Mouse (Mus musculus): Measurements from ENCODE around the gene Mfsd9. TPM values are rescaled to one million over a fixed set of nuclear protein-coding genes. Genes with fewer than 3 reads are reported as not detected.

The Mfsd9 gene
- total and polyA plus RNA-seq, 3 experiments: not detected

GRCm38 (mm10) chr1:40783450-40783849 lies 7.0 kb downstream of the Mfsd9 start:
- no peaks in the 10 kb centered on the region for H3K4me1 ChIP-seq (ENCODE audit: control insufficient read depth in 1 of 2, insufficient read depth in 2 of 2)

DNA sequence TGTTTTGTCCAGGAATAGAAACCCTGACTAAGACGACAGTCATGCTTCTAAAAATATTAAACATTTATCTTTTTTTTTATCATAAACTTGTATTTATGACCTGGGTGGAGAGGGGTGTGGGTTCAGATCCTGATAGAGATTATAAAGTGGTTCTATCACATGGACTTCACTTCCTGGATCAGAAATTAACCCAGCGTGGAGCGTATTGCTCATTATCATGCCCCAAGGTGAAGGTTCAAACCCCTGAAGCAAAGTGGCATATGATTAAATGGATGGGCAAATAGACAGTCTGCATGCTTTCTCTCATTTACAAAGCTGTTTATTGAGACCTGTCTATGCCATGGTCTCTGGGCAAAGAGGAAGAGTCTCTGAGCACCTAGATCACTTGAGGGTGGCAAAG lies 13.7 kb downstream of the Mfsd9 start:
- Histone ChIP-seq H3K79me2 (replicated peaks; ENCODE audit: control insufficient read depth, extremely low read depth, insufficient read depth, poor library complexity, severe bottlenecking) (no peaks in the 10 kb centered on the region), H3K4me1 (ENCODE audit: control insufficient read depth in 1 of 2, insufficient read depth in 2 of 2) (no peaks in the 10 kb centered on the region), H3K36me3 (replicated peaks in 1 of 2; ENCODE audit: control insufficient read depth in 1 of 2, insufficient read depth in 1 of 2, low read length in 1 of 2) (no peaks in the 10 kb centered on the region), H3K9me3 (replicated peaks; ENCODE audit: low read length) (peaks cover 71% of the 10 kb centered on the region), H3K4me2 (ENCODE audit: insufficient read depth, low read depth, poor library complexity, severe bottlenecking) (no peak overlapping the region), H3K27me3 (replicated peaks) (no peaks in the 10 kb centered on the region), H3K4me3 (replicated peaks in 1 of 3; ENCODE audit: low read depth in 2 of 3, low read length in 2 of 3, poor library complexity in 1 of 3) (no peak overlapping the region), H3K9ac (ENCODE audit: insufficient read depth, low read depth) (no peak overlapping the region), H3K27ac (ENCODE audit: insufficient read depth, low read depth) (no peak overlapping the region)
- no peak for TF ChIP-seq MEF2A (IDR thresholded peaks at IDR 0.05; ENCODE audit: borderline replicate concordance, low read depth, low read length)
- in situ Hi-C loops (cut with MboI; ENCODE audit: low pct_ligation_motif_present, low pct_unique_long_range_greater_than_20kb, low sequenced_read_pairs): no loop called here
- dilution Hi-C loops (cut with MboI; ENCODE audit: extremely low pct_ligation_motif_present, extremely low pct_unique_long_range_greater_than_20kb, low sequenced_read_pairs): no loop called here
- no peak for DNase-seq (ENCODE audit: extremely low read depth)

More at GRCm38 (mm10) chr1:40783450-40783849, 7.0 kb downstream of the Mfsd9 start:
- no peak for DNase-seq (ENCODE audit: extremely low read depth)
- Histone ChIP-seq H3K79me2 (replicated peaks; ENCODE audit: control insufficient read depth, extremely low read depth, insufficient read depth, poor library complexity, severe bottlenecking) (no peaks in the 10 kb centered on the region), H3K4me3 (replicated peaks in 1 of 3; ENCODE audit: low read depth in 2 of 3, low read length in 2 of 3, poor library complexity in 1 of 3) (no peak overlapping the region), H3K4me2 (ENCODE audit: insufficient read depth, low read depth, poor library complexity, severe bottlenecking) (no peak overlapping the region), H3K27ac (ENCODE audit: insufficient read depth, low read depth) (no peak overlapping the region), H3K9ac (ENCODE audit: insufficient read depth, low read depth) (no peak overlapping the region), H3K9me3 (replicated peaks; ENCODE audit: low read length) (peaks cover 82% of the 10 kb centered on the region), H3K27me3 (replicated peaks) (no peaks in the 10 kb centered on the region), H3K36me3 (replicated peaks in 1 of 2; ENCODE audit: control insufficient read depth in 1 of 2, insufficient read depth in 1 of 2, low read length in 1 of 2) (no peaks in the 10 kb centered on the region)
- no peak for TF ChIP-seq SMC3 (IDR thresholded peaks at IDR 0.05; ENCODE audit: low read depth, low read length)
- no peak for TF ChIP-seq RAD21 (IDR thresholded peaks at IDR 0.05; ENCODE audit: low read depth, low read length)
- no peak for TF ChIP-seq E2F4 (IDR thresholded peaks at IDR 0.05; ENCODE audit: insufficient replicate concordance, low read depth, low read length)
- no peak for TF ChIP-seq ZC3H11A (IDR thresholded peaks at IDR 0.05; ENCODE audit: low read depth, low read length)
- in situ Hi-C loops (cut with MboI; ENCODE audit: low pct_ligation_motif_present, low pct_unique_long_range_greater_than_20kb, low sequenced_read_pairs) (no loop called here), dilution Hi-C loops (cut with MboI; ENCODE audit: extremely low pct_ligation_motif_present, extremely low pct_unique_long_range_greater_than_20kb, low sequenced_read_pairs) (no loop called here)

DNA sequence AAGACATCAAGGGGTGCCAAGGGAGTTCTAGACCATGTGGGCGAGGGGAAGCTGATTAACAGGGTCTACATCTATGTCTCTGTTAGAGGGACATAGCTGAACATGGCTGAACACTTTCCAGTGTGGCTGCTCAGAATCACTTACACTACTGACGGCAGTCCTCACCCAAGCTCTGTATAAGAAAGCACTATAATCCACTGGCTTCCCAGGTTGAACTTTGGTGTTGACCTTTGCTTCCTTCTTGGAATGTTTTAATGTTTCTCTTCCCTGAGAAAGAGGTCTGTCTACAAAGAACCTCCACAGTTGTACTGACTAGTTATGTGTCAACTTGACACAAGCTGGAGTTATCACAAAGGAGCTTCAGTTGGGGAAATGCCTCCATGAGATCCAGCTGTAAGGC lies 14.4 kb downstream of the Mfsd9 start:
- H3K9ac ChIP-seq (ENCODE audit: insufficient read depth, low read depth): no peak overlapping the region
- H3K4me2 ChIP-seq (ENCODE audit: insufficient read depth, low read depth, poor library complexity, severe bottlenecking): no peak overlapping the region
- no peaks in the 10 kb centered on the region for H3K4me1 ChIP-seq (ENCODE audit: control insufficient read depth in 1 of 2, insufficient read depth in 2 of 2)
- H3K4me3 ChIP-seq (replicated peaks in 1 of 3; ENCODE audit: low read depth in 2 of 3, low read length in 2 of 3, poor library complexity in 1 of 3): no peak overlapping the region
- no peaks in the 10 kb centered on the region for H3K27me3 ChIP-seq (replicated peaks)
- H3K79me2 ChIP-seq (replicated peaks; ENCODE audit: control insufficient read depth, extremely low read depth, insufficient read depth, poor library complexity, severe bottlenecking): no peaks in the 10 kb centered on the region
- no peaks in the 10 kb centered on the region for H3K36me3 ChIP-seq (replicated peaks in 1 of 2; ENCODE audit: control insufficient read depth in 1 of 2, insufficient read depth in 1 of 2, low read length in 1 of 2)
- peaks cover 70% of the 10 kb centered on the region for H3K9me3 ChIP-seq (replicated peaks; ENCODE audit: low read length)
- no peak overlapping the region for H3K27ac ChIP-seq (ENCODE audit: insufficient read depth, low read depth)
- TF ChIP-seq UBTF (IDR thresholded peaks at IDR 0.05; ENCODE audit: low read depth, low read length) (no peak), E2F4 (IDR thresholded peaks at IDR 0.05; ENCODE audit: insufficient replicate concordance, low read depth, low read length) (no peak), PAX5 (IDR thresholded peaks at IDR 0.05; ENCODE audit: low read length) (no peak), KAT2A (IDR thresholded peaks at IDR 0.05; ENCODE audit: insufficient replicate concordance, low read length) (no peak), TCF12 (IDR thresholded peaks at IDR 0.05; ENCODE audit: low read depth, low read length) (no peak), CTCF (conservative IDR thresholded peaks at IDR 0.05 in 1 of 2, IDR thresholded peaks at IDR 0.05 in 1 of 2; ENCODE audit: low read depth in 2 of 2, low read length in 2 of 2) (no peak), JUND (conservative IDR thresholded peaks at IDR 0.05; ENCODE audit: low read depth, low read length) (no peak), MAZ (IDR thresholded peaks at IDR 0.05; ENCODE audit: low read depth, low read length) (no peak), CHD2 (IDR thresholded peaks at IDR 0.05; ENCODE audit: low read length) (no peak), USF1 (IDR thresholded peaks at IDR 0.05; ENCODE audit: low read depth, low read length) (no peak), ELF1 (IDR thresholded peaks at IDR 0.05; ENCODE audit: low read depth, low read length) (no peak), EP300 (IDR thresholded peaks at IDR 0.05; ENCODE audit: low read length) (no peak), ZC3H11A (IDR thresholded peaks at IDR 0.05; ENCODE audit: low read depth, low read length) (no peak), MEF2A (IDR thresholded peaks at IDR 0.05; ENCODE audit: borderline replicate concordance, low read depth, low read length) (no peak), GABPA (IDR thresholded peaks at IDR 0.05; ENCODE audit: insufficient replicate concordance, low read depth, low read length) (no peak)
- dilution Hi-C loops (cut with MboI; ENCODE audit: extremely low pct_ligation_motif_present, extremely low pct_unique_long_range_greater_than_20kb, low sequenced_read_pairs) (no loop called here), in situ Hi-C loops (cut with MboI; ENCODE audit: low pct_ligation_motif_present, low pct_unique_long_range_greater_than_20kb, low sequenced_read_pairs) (no loop called here)
- DNase-seq (ENCODE audit: extremely low read depth): no peak
